Mouse (Mus musculus) lung, embryonic 14.5 days (tissue): ENCODE data around the gene Dpp7. TPM values are rescaled to one million over a fixed set of nuclear protein-coding genes. Genes with fewer than 3 reads are reported as not detected.

Experiments
- ATAC-seq: fragments of 200-750 bp; cut with Nextera tagmentation; 2 replicates; pipeline ENCODE4 v1.8.0; 2017; ENCODE audit warnings: mild to moderate bottlenecking, moderate TSS enrichment, moderate library complexity; ENCODE audit not compliant: insufficient read depth
- DNase-seq: peaks from one replicate; pipeline ENCODE4 v3.0.0-alpha.2; 2015
- H3K27ac ChIP-seq: fragments of 300-500 bp; sonication (generic); 2 replicates; pipeline ENCODE4 v1.5.1; 2014; ENCODE audit warnings: low read depth, mild to moderate bottlenecking, moderate library complexity
- H3K27me3 ChIP-seq: fragments of 300-500 bp; sonication (generic); 2 replicates; pipeline ENCODE4 v1.6.1; 2014; ENCODE audit warnings: low read length, control low read depth; ENCODE audit not compliant: insufficient read depth
- H3K36me3 ChIP-seq: fragments of 300-500 bp; sonication (generic); 2 replicates; pipeline ENCODE4 v1.6.1; 2014; ENCODE audit warnings: control low read depth; ENCODE audit not compliant: insufficient read depth
- H3K4me1 ChIP-seq: fragments of 300-500 bp; sonication (generic); 2 replicates; pipeline ENCODE4 v1.6.1; 2014; ENCODE audit warnings: antibody characterized with exemption, control low read depth; ENCODE audit not compliant: insufficient read depth
- H3K4me2 ChIP-seq: fragments of 300-500 bp; sonication (generic); 2 replicates; pipeline ENCODE4 v1.6.1; 2014; ENCODE audit warnings: mild to moderate bottlenecking
- H3K4me3 ChIP-seq: fragments of 300-500 bp; sonication (generic); 2 replicates; pipeline ENCODE4 v1.5.1; 2014; ENCODE audit warnings: low read depth, low read length
- H3K9ac ChIP-seq: fragments of 300-500 bp; sonication (generic); 2 replicates; pipeline ENCODE4 v1.6.1; 2014
- H3K9me3 ChIP-seq: fragments of 300-500 bp; sonication (generic); 2 replicates; pipeline ENCODE4 v1.6.1; 2016; ENCODE audit warnings: low read depth, low read length, control low read depth
- CTCF ChIP-seq: IDR thresholded peaks from 2 replicates; pipeline ENCODE4 v1.5.1; 2016; ENCODE audit warnings: antibody characterized with exemption, low read depth
- WGBS: fragments of 180-500 bp; shearing (Covaris S2); extraction: QIAGEN DNeasy Blood & Tissue Kit; methylation state at CpG from one replicate; pipeline ENCODE4 v1.1.7; 2014; 5-methylcytosine and 5-hydroxymethylcytosine counted together
- polyA plus RNA-seq: library from polyadenylated mRNA; unstranded; fragments of >200 nt; fragmentation: Nextera tagmentation; extraction: Ambion mirVana; gene quantifications from 2 replicates; pipeline ENCODE4 v1.2.1, GENCODE M21; 2014

Dpp7 gene
- polyA plus RNA-seq, 1 experiment from 2014 or later: 13.9 TPM

DNA sequence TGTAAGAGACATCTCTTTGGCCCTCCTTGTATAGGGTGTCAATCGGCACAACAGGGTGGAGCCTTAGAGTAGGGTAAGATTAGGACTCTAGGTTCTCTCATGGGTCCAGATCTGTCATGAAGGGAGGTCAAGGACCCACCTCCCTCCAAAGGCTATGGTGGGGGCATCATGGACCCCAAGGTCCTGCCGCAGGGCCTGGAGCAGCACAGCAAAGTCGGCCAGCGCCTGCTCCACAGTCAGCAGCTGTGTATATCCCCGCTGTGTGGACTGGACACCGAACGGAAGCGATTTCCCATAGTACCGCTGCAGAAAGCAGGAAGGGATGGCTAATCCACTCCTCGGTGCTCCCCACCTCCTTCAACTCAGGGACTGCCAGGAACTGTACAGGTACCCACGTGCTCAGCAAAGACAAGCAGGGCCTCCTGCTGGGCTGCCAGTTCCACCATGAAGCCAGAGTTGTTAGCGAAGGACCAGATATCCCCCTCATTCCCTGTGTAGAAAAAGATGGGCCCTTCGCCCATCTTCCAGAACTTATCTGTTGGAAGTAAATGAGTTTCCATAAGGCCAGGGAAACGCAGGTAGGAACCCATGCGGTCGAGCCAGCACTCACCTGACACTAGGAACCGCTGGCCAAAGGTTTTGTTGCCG lies 616 bp downstream of the Dpp7 start:
- Histone ChIP-seq H3K27me3 (no peaks in the 10 kb centered on the region), H3K27ac (no peak overlapping the region; the same call in 1 of the 2 replicates), H3K9me3 (no peaks in the 10 kb centered on the region), H3K4me1 (peaks cover 5% of the 10 kb centered on the region; the same call in 1 of the 2 replicates), H3K4me3 (peak overlapping the region; percentile 51), H3K36me3 (peaks cover 30% of the 10 kb centered on the region), H3K9ac (peak overlapping the region; percentile 27), H3K4me2 (peak overlapping the region; percentile 91)
- ATAC-seq: no peak
- TF ChIP-seq CTCF: no peak
- DNase-seq: no peak
- 35% methylated on average over 18 of the region's 18 CpGs for WGBS

DNA sequence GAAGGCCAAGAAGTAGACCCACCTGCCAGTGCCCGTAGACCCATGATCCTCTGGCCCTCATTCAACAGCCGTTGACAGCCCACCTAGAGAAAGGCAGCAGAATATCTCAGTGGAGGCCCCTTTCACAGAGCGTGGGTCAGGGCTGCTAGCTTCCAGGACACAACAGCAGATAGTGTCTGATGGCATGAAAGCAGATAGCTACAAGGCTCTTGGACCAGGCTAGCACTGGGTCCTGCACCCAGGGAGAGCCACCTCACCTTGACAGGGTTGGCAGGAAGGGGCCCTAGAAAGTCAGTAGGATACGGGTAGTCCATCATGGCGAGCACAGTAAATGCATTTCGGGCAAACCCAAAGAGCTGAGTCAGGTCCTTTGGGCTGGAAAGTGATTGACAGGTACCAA lies 1.9 kb downstream of the Dpp7 start:
- no peak for ATAC-seq

DNA sequence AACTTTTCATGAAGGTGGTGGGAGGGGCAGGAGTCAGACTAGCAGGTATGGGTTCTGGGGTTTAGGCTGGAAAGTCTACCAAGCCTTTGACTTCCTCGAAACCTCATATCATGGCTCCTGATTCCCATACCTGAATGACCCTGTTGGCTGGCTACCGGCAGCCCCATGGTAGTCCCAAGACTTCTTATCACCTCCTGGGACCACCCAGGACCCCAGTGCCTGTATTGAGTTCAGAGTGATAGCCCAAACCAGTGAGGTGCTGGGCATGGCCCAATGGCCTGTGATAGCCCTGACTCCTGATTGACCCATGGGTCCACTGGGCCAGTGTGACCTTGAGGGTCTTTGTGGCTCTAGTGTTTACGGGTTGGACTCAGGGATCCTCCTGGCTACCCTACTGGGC lies 5.5 kb downstream of the Dpp7 start:
- no peak for ATAC-seq
- Histone ChIP-seq H3K27ac (no peak overlapping the region), H3K36me3 (peaks cover 73% of the 10 kb centered on the region), H3K9ac (no peak overlapping the region), H3K4me3 (no peak overlapping the region), H3K9me3 (no peaks in the 10 kb centered on the region), H3K27me3 (no peaks in the 10 kb centered on the region), H3K4me1 (no peaks in the 10 kb centered on the region), H3K4me2 (no peak overlapping the region)
- DNase-seq: no peak
- WGBS: 95% methylated on average over 3 of the region's 3 CpGs
- TF ChIP-seq CTCF: no peak

More for the DNA sequence above, 1.9 kb downstream of the Dpp7 start:
- Histone ChIP-seq H3K27me3 (no peaks in the 10 kb centered on the region), H3K4me2 (no peak overlapping the region), H3K4me3 (no peak overlapping the region), H3K4me1 (peaks cover 5% of the 10 kb centered on the region; the same call in 1 of the 2 replicates), H3K36me3 (peaks cover 44% of the 10 kb centered on the region), H3K27ac (no peak overlapping the region), H3K9ac (no peak overlapping the region), H3K9me3 (no peaks in the 10 kb centered on the region)
- DNase-seq: no peak
- TF ChIP-seq CTCF: no peak
- 77% methylated on average over 6 of the region's 6 CpGs for WGBS

DNA sequence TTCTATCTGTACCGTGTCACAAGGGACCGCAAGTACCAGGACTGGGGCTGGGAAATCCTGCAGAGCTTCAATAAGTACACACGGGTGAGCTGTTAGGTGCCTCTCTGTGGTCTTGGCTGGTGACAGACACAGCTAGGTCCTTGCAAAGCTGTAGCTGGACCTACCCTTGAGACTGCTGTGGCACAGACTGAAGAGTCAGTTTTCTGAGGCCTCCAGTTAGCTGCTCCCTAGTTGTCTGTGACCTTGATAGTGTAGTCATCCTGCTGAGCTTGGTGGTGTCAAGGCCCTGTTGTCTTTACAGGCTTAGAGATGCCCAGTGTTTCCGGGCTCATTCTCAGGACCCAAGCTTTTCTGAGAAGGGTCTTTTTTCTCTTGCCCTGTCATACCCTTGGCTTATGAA lies 6.7 kb downstream of the Dpp7 start:
- H3K36me3 ChIP-seq: peaks cover 85% of the 10 kb centered on the region
- no peak overlapping the region for H3K4me2 ChIP-seq
- TF ChIP-seq CTCF: no peak
- H3K27me3 ChIP-seq: no peaks in the 10 kb centered on the region
- H3K27ac ChIP-seq: no peak overlapping the region
- ATAC-seq (no peak), DNase-seq (no peak)
- H3K4me1 ChIP-seq: no peaks in the 10 kb centered on the region
- H3K9me3 ChIP-seq: no peaks in the 10 kb centered on the region
- WGBS: 86% methylated on average over 4 of the region's 4 CpGs
- no peak overlapping the region for H3K4me3 ChIP-seq
- H3K9ac ChIP-seq: no peak overlapping the region

DNA sequence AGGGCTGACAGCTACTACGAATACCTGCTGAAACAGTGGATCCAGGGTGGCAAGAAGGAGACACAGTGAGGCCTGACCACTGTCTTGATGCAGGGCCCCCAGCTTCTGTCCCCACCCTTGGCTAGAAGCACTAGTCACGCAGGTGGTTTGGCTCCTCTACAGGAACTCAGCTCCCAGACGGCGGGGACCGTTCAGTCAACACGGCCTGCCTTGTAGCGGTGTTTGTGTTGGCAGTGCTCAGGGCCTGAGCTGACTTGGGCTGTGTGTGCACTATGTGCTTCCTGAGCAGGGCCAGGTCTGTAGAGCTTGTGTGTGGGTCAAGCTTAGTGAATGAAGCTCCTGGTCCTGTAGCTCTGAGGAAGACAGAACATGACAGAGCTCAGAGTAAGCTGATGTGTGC lies 8.0 kb downstream of the Dpp7 start:
- Histone ChIP-seq H3K27ac (no peak overlapping the region), H3K4me3 (no peak overlapping the region), H3K36me3 (peaks cover 92% of the 10 kb centered on the region), H3K27me3 (no peaks in the 10 kb centered on the region), H3K9me3 (no peaks in the 10 kb centered on the region), H3K4me1 (no peaks in the 10 kb centered on the region), H3K4me2 (no peak overlapping the region), H3K9ac (no peak overlapping the region)
- ATAC-seq: no peak
- no peak for TF ChIP-seq CTCF
- WGBS: 86% methylated on average over 7 of the region's 7 CpGs
- DNase-seq: no peak

DNA sequence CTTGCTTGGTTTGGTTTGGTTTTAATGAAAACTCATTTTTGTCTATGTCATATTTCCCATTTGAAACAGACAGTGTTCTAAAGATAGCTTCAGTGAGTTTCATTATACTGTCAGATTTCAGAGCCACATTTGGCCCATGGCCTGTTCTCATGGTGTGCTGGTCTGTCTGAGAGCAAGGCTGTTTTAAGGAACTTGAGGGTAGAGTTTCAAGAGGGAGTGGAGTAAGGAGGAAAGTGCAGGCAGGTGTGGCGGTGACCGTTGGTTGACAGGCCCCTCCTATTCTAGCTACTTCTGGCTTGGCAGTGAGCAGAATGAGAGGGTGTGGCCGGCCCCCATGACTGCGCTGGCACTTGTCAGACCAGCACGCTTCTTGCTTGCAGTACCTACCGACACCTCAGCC lies 17.9 kb downstream of the Dpp7 start:
- ATAC-seq (no peak), DNase-seq (no peak)
- Histone ChIP-seq H3K4me1 (peaks cover 5% of the 10 kb centered on the region; the same call in 1 of the 2 replicates), H3K4me3 (no peak overlapping the region), H3K9me3 (no peaks in the 10 kb centered on the region), H3K36me3 (peaks cover 86% of the 10 kb centered on the region), H3K9ac (no peak overlapping the region), H3K27ac (no peak overlapping the region), H3K4me2 (no peak overlapping the region), H3K27me3 (no peaks in the 10 kb centered on the region)
- 94% methylated on average over 6 of the region's 6 CpGs for WGBS
- no peak for TF ChIP-seq CTCF

DNA sequence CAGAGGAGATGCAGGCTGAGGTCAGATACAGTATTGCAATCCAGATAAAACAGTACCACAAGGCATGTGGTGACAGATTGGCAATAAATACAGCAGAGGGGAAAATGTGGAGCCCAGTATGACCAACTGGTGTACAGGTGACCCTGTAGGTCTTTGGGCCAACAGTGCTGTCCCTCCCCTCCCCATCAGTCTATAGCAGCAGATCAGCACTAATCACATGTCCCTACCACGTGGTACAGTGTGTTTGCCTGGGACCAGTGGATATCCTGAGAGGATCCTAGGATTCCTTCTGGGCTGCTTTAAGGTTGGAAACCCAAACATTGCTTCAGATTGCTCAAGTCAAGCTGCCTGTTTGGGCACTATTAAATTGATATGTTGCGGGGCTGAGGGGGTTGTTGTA lies 22.6 kb downstream of the Dpp7 start:
- Histone ChIP-seq H3K4me1 (peaks cover 12% of the 10 kb centered on the region; the same call in 1 of the 2 replicates), H3K36me3 (peaks cover 49% of the 10 kb centered on the region), H3K9me3 (no peaks in the 10 kb centered on the region), H3K9ac (peak overlapping the region; percentile 81), H3K4me2 (peak overlapping the region; percentile 96), H3K27me3 (no peaks in the 10 kb centered on the region), H3K27ac (no peak overlapping the region), H3K4me3 (peak overlapping the region; percentile 96)
- no peak for ATAC-seq
- 78% methylated on average over 2 of the region's 2 CpGs for WGBS
- TF ChIP-seq CTCF: no peak
- no peak for DNase-seq
